Mouse (Mus musculus) heart, embryonic 15.5 days (tissue): Measurements from ENCODE around the gene Dgat2l6. TPM values are rescaled to one million over a fixed set of nuclear protein-coding genes. Genes with fewer than 3 reads are reported as not detected.

Experiments used
- ATAC-seq: fragments of 200-750 bp; cut with Nextera tagmentation; replicated peaks from 2 replicates; pipeline ENCODE4 v1.8.0; 2017; ENCODE audit warnings: low read depth, moderate TSS enrichment; ENCODE audit not compliant: insufficient number of reproducible peaks, insufficient read depth, low FRiP score
- H3K27ac ChIP-seq: fragments of 300-500 bp; sonication (generic); 2 replicates; pipeline ENCODE4 v1.5.1; 2015; ENCODE audit warnings: mild to moderate bottlenecking, inconsistent platforms
- H3K27me3 ChIP-seq: fragments of 300-500 bp; sonication (generic); 2 replicates; pipeline ENCODE4 v1.6.1; 2015; ENCODE audit warnings: inconsistent platforms
- H3K36me3 ChIP-seq: fragments of 300-500 bp; sonication (generic); 2 replicates; pipeline ENCODE4 v1.6.1; 2015; ENCODE audit warnings: mild to moderate bottlenecking, inconsistent platforms
- H3K4me1 ChIP-seq: fragments of 300-500 bp; sonication (generic); replicated peaks from 2 replicates; pipeline ENCODE4 v1.6.1; 2015; ENCODE audit warnings: inconsistent platforms
- H3K4me2 ChIP-seq: fragments of 300-500 bp; sonication (generic); 2 replicates; pipeline ENCODE4 v1.6.1; 2015; ENCODE audit warnings: inconsistent platforms, mild to moderate bottlenecking, moderate library complexity
- H3K4me3 ChIP-seq: fragments of 300-500 bp; sonication (generic); 2 replicates; pipeline ENCODE4 v1.5.1; 2015; ENCODE audit warnings: mild to moderate bottlenecking, inconsistent platforms
- H3K9ac ChIP-seq: fragments of 300-500 bp; sonication (generic); 2 replicates; pipeline ENCODE4 v1.6.1; 2015; ENCODE audit warnings: mild to moderate bottlenecking, inconsistent platforms
- H3K9me3 ChIP-seq: fragments of 300-500 bp; sonication (generic); replicated peaks from 2 replicates; pipeline ENCODE4 v1.6.1; 2016; ENCODE audit warnings: inconsistent platforms
- WGBS: fragments of 180-500 bp; shearing (Covaris S2); methylation state at CpG from one replicate; pipeline ENCODE4 v1.1.7; 2015; ENCODE audit warnings: mixed read lengths; 5-methylcytosine and 5-hydroxymethylcytosine counted together
- polyA plus RNA-seq: library from polyadenylated mRNA; unstranded; fragments of >200 nt; fragmentation: Nextera tagmentation; extraction: Ambion mirVana; gene quantifications from 2 replicates; pipeline ENCODE4 v1.2.1, GENCODE M21; 2015

The Dgat2l6 gene
- not detected in 2 replicates for polyA plus RNA-seq

DNA sequence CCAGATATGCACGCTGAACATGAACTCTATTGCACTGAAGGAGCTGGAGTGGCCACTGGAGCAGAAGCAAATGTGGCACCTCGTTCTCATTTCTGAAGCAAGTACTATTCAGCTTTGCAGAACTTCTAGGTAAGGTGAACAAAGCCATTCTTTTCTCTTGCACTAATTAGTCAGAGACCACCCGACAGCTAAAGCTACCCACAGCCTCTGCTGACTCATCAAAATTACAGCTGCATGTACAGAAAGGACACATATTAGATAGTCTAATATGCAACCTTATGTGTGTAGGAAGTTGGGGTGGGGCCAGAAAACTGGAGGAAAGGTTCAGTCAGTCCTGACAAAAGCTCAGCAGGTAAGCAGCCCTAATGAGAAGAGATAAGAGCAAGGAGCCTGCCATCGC lies at the start of gene Dgat2l6:
Gene Dgat2l6 (plus strand): TSS at position 368 of the 400 bp plus-strand sequence.
- Histone ChIP-seq H3K4me3 (no peak within 1 kb of the TSS), H3K4me1 (no peaks in the 10 kb centered on the region), H3K9ac (no peak within 1 kb of the TSS), H3K36me3 (no peaks in the 10 kb centered on the region), H3K27me3 (no peaks in the 10 kb centered on the region), H3K4me2 (no peak within 1 kb of the TSS), H3K27ac (no peak within 1 kb of the TSS), H3K9me3 (no peaks in the 10 kb centered on the region)
- WGBS = 76% methylated on average over 4 of the region's 4 CpGs
- no peak for ATAC-seq

- H3K9ac ChIP-seq = no peak overlapping the region
- H3K27ac ChIP-seq = no peak overlapping the region
- H3K4me1 ChIP-seq = no peaks in the 10 kb centered on the region
- no peak for ATAC-seq
- H3K4me3 ChIP-seq = no peak overlapping the region
- WGBS = 55% methylated on average over 4 of the region's 4 CpGs
- no peaks in the 10 kb centered on the region for H3K9me3 ChIP-seq
- H3K4me2 ChIP-seq = no peak overlapping the region
- no peaks in the 10 kb centered on the region for H3K36me3 ChIP-seq
- no peaks in the 10 kb centered on the region for H3K27me3 ChIP-seq
These were observed 48.9 kb upstream of the Dgat2l6 start for GRCm38 (mm10) chrX:100475569-100476223.

- H3K27ac ChIP-seq = no peak overlapping the region
- 20% methylated on average over 3 of the region's 3 CpGs for WGBS
- no peak overlapping the region for H3K9ac ChIP-seq
- H3K4me2 ChIP-seq = no peak overlapping the region
- no peak overlapping the region for H3K4me3 ChIP-seq
- no peak for ATAC-seq
- no peaks in the 10 kb centered on the region for H3K36me3 ChIP-seq
- H3K27me3 ChIP-seq = no peaks in the 10 kb centered on the region; the same call in 1 of the 2 replicates
- no peaks in the 10 kb centered on the region for H3K9me3 ChIP-seq
- no peaks in the 10 kb centered on the region for H3K4me1 ChIP-seq
These were observed 44.3 kb upstream of the Dgat2l6 start for GRCm38 (mm10) chrX:100480317-100480716.

GRCm38 (mm10) chrX:100493500-100494067 lies 31.1 kb upstream of the Dgat2l6 start:
- Histone ChIP-seq H3K27me3 (no peaks in the 10 kb centered on the region), H3K4me1 (0 out of 2 replicates have a peak, but pooled peaks cover 2% of the 10 kb centered on the region), H3K9ac (peak overlapping the region; percentile 47), H3K9me3 (no peaks in the 10 kb centered on the region), H3K4me2 (peak overlapping the region; percentile 70), H3K27ac (no peak overlapping the region), H3K36me3 (peaks cover 4% of the 10 kb centered on the region; the same call in 1 of the 2 replicates), H3K4me3 (peak overlapping the region; percentile 71)
- WGBS = 15% methylated on average over 22 of the region's 22 CpGs
- peak; percentile 22; the same call in 1 of the 2 replicates for ATAC-seq

DNA sequence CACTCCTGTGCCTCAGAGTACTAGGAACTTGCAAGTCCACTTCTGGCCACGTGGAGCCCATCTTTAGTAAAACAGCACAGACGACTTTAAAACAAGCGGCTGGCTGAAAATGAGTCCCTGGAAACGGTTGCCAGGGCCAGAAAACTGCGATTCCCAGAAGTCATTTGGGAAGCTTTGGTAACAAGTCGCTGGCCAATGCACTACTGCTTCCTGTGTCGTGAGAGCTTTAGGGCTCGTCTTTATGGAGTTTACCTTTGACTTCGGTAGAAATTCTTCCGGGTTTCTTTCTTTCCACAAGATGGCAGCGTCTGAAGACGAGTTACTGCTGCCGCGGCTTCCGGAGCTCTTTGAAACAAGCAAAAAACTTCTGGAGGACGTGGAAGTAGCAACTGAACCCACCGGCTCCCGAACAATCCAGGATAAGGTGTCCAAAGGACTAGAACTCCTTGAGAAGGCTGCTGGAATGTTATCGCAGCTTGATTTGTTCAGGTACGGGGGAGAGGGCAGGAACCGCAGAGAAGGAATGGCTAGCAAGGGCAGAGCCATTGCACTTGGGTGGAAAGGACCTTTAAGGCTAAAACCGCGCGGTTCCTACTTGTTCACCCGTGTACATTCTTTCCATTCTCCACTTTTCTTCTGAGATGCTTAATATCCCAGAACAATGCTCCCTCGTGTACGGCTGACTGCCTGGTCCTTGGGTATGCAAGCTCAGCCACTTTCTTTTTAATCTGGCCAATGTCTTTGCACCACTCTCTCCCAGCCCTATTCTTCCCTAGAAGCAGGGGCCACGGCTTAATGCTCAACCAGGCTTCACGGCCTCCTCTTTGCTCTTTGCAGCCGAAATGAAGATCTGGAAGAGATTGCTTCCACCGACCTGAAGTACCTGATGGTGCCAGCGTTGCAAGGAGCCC lies 30.3 kb upstream of the Dgat2l6 start, which contains the start of gene Igbp1:
Gene Igbp1 (plus strand): TSS at position 224 of the 911 bp plus-strand sequence.
- Histone ChIP-seq H3K36me3 (peaks cover 4% of the 10 kb centered on the region; the same call in 1 of the 2 replicates), H3K9me3 (no peaks in the 10 kb centered on the region), H3K27ac (peak within 1 kb of the TSS; percentile 71), H3K9ac (peak within 1 kb of the TSS; percentile 58), H3K4me3 (peak within 1 kb of the TSS; percentile 71), H3K27me3 (no peaks in the 10 kb centered on the region), H3K4me2 (peak within 1 kb of the TSS; percentile 70), H3K4me1 (0 out of 2 replicates have a peak, but pooled peaks cover 2% of the 10 kb centered on the region)
- ATAC-seq = peak; percentile 84
- 16% methylated on average over 32 of the region's 32 CpGs for WGBS

GRCm38 (mm10) chrX:100504175-100504851 lies 20.3 kb upstream of the Dgat2l6 start:
- Histone ChIP-seq H3K36me3 (peaks cover 7% of the 10 kb centered on the region; the same call in 1 of the 2 replicates), H3K9me3 (no peaks in the 10 kb centered on the region), H3K4me2 (no peak overlapping the region), H3K4me1 (no peaks in the 10 kb centered on the region), H3K27me3 (no peaks in the 10 kb centered on the region), H3K9ac (no peak overlapping the region), H3K4me3 (no peak overlapping the region), H3K27ac (no peak overlapping the region)
- no peak for ATAC-seq
- 71% methylated on average over 5 of the region's 5 CpGs for WGBS

DNA sequence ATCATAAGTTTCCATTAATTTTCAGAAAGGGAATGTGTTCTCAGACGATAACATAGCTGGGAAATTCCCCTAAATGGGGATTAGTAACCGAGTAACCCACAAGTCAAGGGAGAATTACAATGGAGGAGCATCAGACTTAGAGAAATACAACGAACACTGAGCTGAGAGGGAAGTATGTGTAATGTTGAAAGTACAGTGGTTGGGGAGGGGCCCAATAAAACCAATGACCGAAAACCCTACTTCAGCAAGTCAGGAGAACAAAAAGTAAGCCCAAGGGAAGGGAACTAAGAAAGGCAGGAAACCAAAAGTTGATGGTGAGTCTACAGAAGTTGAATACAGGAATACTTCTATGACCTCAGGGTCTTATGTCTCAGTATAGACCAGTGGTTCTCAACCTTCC lies 16.5 kb upstream of the Dgat2l6 start:
- 86% methylated on average over 4 of the region's 4 CpGs for WGBS
- no peak overlapping the region for H3K27ac ChIP-seq
- no peak for ATAC-seq

GRCm38 (mm10) chrX:100509921-100510320 lies 14.7 kb upstream of the Dgat2l6 start:
- H3K27ac ChIP-seq = no peak overlapping the region
- WGBS = 81% methylated on average over 3 of the region's 3 CpGs
- H3K4me2 ChIP-seq = no peak overlapping the region
- H3K4me1 ChIP-seq = no peaks in the 10 kb centered on the region
- H3K4me3 ChIP-seq = no peak overlapping the region
- H3K9me3 ChIP-seq = no peaks in the 10 kb centered on the region
- H3K9ac ChIP-seq = no peak overlapping the region
- H3K27me3 ChIP-seq = no peaks in the 10 kb centered on the region
- no peak for ATAC-seq
- H3K36me3 ChIP-seq = peaks cover 7% of the 10 kb centered on the region; the same call in 1 of the 2 replicates

More for the DNA sequence above, 16.5 kb upstream of the Dgat2l6 start:
- Histone ChIP-seq H3K4me2 (no peak overlapping the region), H3K4me3 (no peak overlapping the region), H3K4me1 (no peaks in the 10 kb centered on the region), H3K27me3 (no peaks in the 10 kb centered on the region), H3K36me3 (peaks cover 7% of the 10 kb centered on the region; the same call in 1 of the 2 replicates), H3K9me3 (no peaks in the 10 kb centered on the region), H3K9ac (no peak overlapping the region)

DNA sequence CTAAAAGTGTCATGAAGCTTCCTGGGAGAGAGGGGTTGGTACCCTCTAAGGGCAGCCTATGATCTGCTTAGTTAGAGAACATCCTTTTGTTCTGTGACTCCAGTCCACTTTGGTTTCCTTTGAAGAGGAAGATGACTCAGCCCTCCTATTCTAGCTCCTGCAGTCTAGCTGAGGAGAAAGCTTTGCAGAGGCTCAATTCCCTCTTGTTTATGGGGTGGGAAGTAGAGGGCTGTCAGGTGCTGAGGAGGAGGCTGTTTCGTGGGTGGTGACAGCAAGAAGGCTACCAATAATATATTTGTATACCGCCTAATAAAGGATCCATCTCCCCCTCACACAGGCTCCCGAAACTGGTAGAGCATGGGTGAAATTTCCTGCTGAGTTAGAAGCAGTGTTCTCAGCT lies 8.0 kb upstream of the Dgat2l6 start:
- ATAC-seq = no peak
- Histone ChIP-seq H3K36me3 (no peaks in the 10 kb centered on the region), H3K27ac (no peak overlapping the region), H3K4me3 (no peak overlapping the region), H3K4me1 (no peaks in the 10 kb centered on the region), H3K27me3 (no peaks in the 10 kb centered on the region), H3K9ac (no peak overlapping the region), H3K9me3 (no peaks in the 10 kb centered on the region), H3K4me2 (no peak overlapping the region)
- WGBS = 92% methylated on average over 3 of the region's 3 CpGs

DNA sequence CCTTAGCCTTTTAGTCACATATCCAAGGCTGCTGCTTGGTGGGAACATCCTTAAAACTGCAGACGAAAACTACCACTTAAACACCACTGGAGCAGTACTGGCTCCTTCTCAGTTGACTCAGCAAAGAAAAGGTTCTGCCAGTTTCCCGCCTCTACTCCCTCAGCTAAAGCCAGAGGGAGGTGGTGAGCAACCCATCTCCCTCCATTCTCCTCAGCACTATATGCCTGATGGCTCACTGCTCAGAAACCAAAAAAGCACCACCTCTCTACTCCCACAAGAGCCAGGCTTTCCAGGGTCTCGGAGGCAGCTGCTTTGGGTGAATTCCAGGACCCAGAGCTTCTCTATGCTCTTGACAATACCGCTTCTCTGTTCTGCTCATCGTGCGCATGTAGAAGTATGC lies 7.0 kb upstream of the Dgat2l6 start:
- no peak overlapping the region for H3K9ac ChIP-seq
- no peaks in the 10 kb centered on the region for H3K27me3 ChIP-seq
- H3K4me2 ChIP-seq = no peak overlapping the region
- ATAC-seq = no peak
- H3K4me1 ChIP-seq = no peaks in the 10 kb centered on the region
- no peak overlapping the region for H3K27ac ChIP-seq
- H3K4me3 ChIP-seq = no peak overlapping the region
- no peaks in the 10 kb centered on the region for H3K36me3 ChIP-seq
- 88% methylated on average over 6 of the region's 6 CpGs for WGBS
- H3K9me3 ChIP-seq = no peaks in the 10 kb centered on the region

- no peaks in the 10 kb centered on the region for H3K27me3 ChIP-seq
- H3K4me2 ChIP-seq = no peak overlapping the region
- H3K9ac ChIP-seq = no peak overlapping the region
- H3K36me3 ChIP-seq = no peaks in the 10 kb centered on the region
- H3K4me1 ChIP-seq = no peaks in the 10 kb centered on the region
- no peak for ATAC-seq
- no peaks in the 10 kb centered on the region for H3K9me3 ChIP-seq
- no peak overlapping the region for H3K4me3 ChIP-seq
- 82% methylated on average over 2 of the region's 2 CpGs for WGBS
- no peak overlapping the region for H3K27ac ChIP-seq
These were observed 6.1 kb upstream of the Dgat2l6 start for GRCm38 (mm10) chrX:100518532-100518931.
